Mouse (Mus musculus): ENCODE data around the gene Adh1. TPM values are rescaled to one million over a fixed set of nuclear protein-coding genes. Genes with fewer than 3 reads are reported as not detected.

The Adh1 gene
- polyA plus RNA-seq (2012; rRNA removed) = 1.6 and 1.8 TPM in 2 replicates

- no peak for DNase-seq (ENCODE audit: extremely low spot score in 1 of 2, low spot score in 1 of 2)
These were observed at the start of gene Adh1 for GRCm38 (mm10) chr3:138260721-138261669. TSS of gene Adh1 (plus strand) at chr3:138260991.

- DNase-seq (ENCODE audit: extremely low spot score in 1 of 2, low spot score in 1 of 2) = no peak
These were observed 48.3 kb upstream of the Adh1 start for GRCm38 (mm10) chr3:138212431-138212951.

- DNase-seq (ENCODE audit: extremely low spot score in 1 of 2, low spot score in 1 of 2) = no peak
These were observed 45.3 kb upstream of the Adh1 start for GRCm38 (mm10) chr3:138215395-138215989.

GRCm38 (mm10) chr3:138216091-138216490, 44.7 kb upstream of the Adh1 start:
- no peak for DNase-seq (ENCODE audit: extremely low spot score in 1 of 2, low spot score in 1 of 2)

- DNase-seq (ENCODE audit: extremely low spot score in 1 of 2, low spot score in 1 of 2) = no peak
These were observed 43.0 kb upstream of the Adh1 start, which contains the start of gene Adh7 for GRCm38 (mm10) chr3:138217631-138218264. TSS of gene Adh7 (plus strand) at chr3:138217760.

GRCm38 (mm10) chr3:138221116-138221515, 39.7 kb upstream of the Adh1 start:
- DNase-seq (ENCODE audit: extremely low spot score in 1 of 2, low spot score in 1 of 2) = no peak

GRCm38 (mm10) chr3:138222511-138222910, 38.3 kb upstream of the Adh1 start:
- DNase-seq (ENCODE audit: extremely low spot score in 1 of 2, low spot score in 1 of 2) = no peak

GRCm38 (mm10) chr3:138222952-138223351, 37.8 kb upstream of the Adh1 start:
- DNase-seq (ENCODE audit: extremely low spot score in 1 of 2, low spot score in 1 of 2) = peak; percentile 19 to 78

- no peak for DNase-seq (ENCODE audit: extremely low spot score in 1 of 2, low spot score in 1 of 2)
These were observed 36.3 kb upstream of the Adh1 start for GRCm38 (mm10) chr3:138224363-138224954.

GRCm38 (mm10) chr3:138225331-138225730, 35.5 kb upstream of the Adh1 start:
- no peak for DNase-seq (ENCODE audit: extremely low spot score in 1 of 2, low spot score in 1 of 2)

- DNase-seq (ENCODE audit: extremely low spot score in 1 of 2, low spot score in 1 of 2) = no peak
These were observed 34.9 kb upstream of the Adh1 start for GRCm38 (mm10) chr3:138225853-138226252.

- DNase-seq (ENCODE audit: extremely low spot score in 1 of 2, low spot score in 1 of 2) = no peak
These were observed 34.3 kb upstream of the Adh1 start for GRCm38 (mm10) chr3:138226476-138226875.

- no peak for DNase-seq (ENCODE audit: extremely low spot score in 1 of 2, low spot score in 1 of 2)
These were observed 33.7 kb upstream of the Adh1 start for GRCm38 (mm10) chr3:138227082-138227481.

- DNase-seq (ENCODE audit: extremely low spot score in 1 of 2, low spot score in 1 of 2) = no peak
These were observed 33.0 kb upstream of the Adh1 start for GRCm38 (mm10) chr3:138227782-138228181.

GRCm38 (mm10) chr3:138229448-138229847, 31.3 kb upstream of the Adh1 start:
- DNase-seq (ENCODE audit: extremely low spot score in 1 of 2, low spot score in 1 of 2) = no peak

GRCm38 (mm10) chr3:138230266-138230665, 30.5 kb upstream of the Adh1 start:
- DNase-seq (ENCODE audit: extremely low spot score in 1 of 2, low spot score in 1 of 2) = no peak

- DNase-seq (ENCODE audit: extremely low spot score in 1 of 2, low spot score in 1 of 2) = no peak
These were observed 29.3 kb upstream of the Adh1 start for GRCm38 (mm10) chr3:138231531-138231930.

- DNase-seq (ENCODE audit: extremely low spot score in 1 of 2, low spot score in 1 of 2) = no peak
These were observed 24.1 kb upstream of the Adh1 start for GRCm38 (mm10) chr3:138236546-138237163.

- no peak for DNase-seq (ENCODE audit: extremely low spot score in 1 of 2, low spot score in 1 of 2)
These were observed 22.7 kb upstream of the Adh1 start for GRCm38 (mm10) chr3:138238046-138238445.

- no peak for DNase-seq (ENCODE audit: extremely low spot score in 1 of 2, low spot score in 1 of 2)
These were observed 21.3 kb upstream of the Adh1 start for GRCm38 (mm10) chr3:138239461-138239860.

Measured in frontal cortex, adult 2 months (tissue).